Mouse (Mus musculus) stomach, postnatal 0 days (tissue): ENCODE results near the gene Ubald1. TPM values are rescaled to one million over a fixed set of nuclear protein-coding genes. Genes with fewer than 3 reads are reported as not detected.

Experiments
- ATAC-seq: fragments of 200-750 bp; cut with Nextera tagmentation; 2 replicates; pipeline ENCODE4 v1.8.0; 2017; ENCODE audit not compliant: low FRiP score, low TSS enrichment
- DNase-seq: peaks from one replicate; pipeline ENCODE4 v3.0.0-alpha.2; 2016; ENCODE audit warnings: low spot score
- H3K27ac ChIP-seq: fragments of 300-500 bp; sonication (generic); replicated peaks from 2 replicates; pipeline ENCODE4 v1.5.1; 2014; ENCODE audit warnings: mild to moderate bottlenecking, control low read depth
- H3K27me3 ChIP-seq: fragments of 300-500 bp; sonication (generic); 2 replicates; pipeline ENCODE4 v1.6.1; 2014; ENCODE audit warnings: low read length; ENCODE audit not compliant: control insufficient read depth, insufficient read depth
- H3K36me3 ChIP-seq: fragments of 300-500 bp; sonication (generic); 2 replicates; pipeline ENCODE4 v1.6.1; 2014; ENCODE audit warnings: low read length, mixed read lengths; ENCODE audit not compliant: control insufficient read depth, insufficient read depth
- H3K4me1 ChIP-seq: fragments of 300-500 bp; sonication (generic); replicated peaks from 2 replicates; pipeline ENCODE4 v1.6.1; 2014; ENCODE audit warnings: antibody characterized with exemption; ENCODE audit not compliant: control insufficient read depth, insufficient read depth
- H3K4me2 ChIP-seq: fragments of 300-500 bp; sonication (generic); replicated peaks from 2 replicates; pipeline ENCODE4 v1.6.1; 2014; ENCODE audit warnings: low read depth, mild to moderate bottlenecking, control low read depth, moderate library complexity
- H3K4me3 ChIP-seq: fragments of 300-500 bp; sonication (generic); 2 replicates; pipeline ENCODE4 v1.5.1; 2014; ENCODE audit warnings: low read depth, low read length, control low read depth
- H3K9ac ChIP-seq: fragments of 300-500 bp; sonication (generic); 2 replicates; pipeline ENCODE4 v1.6.1; 2014; ENCODE audit warnings: mild to moderate bottlenecking, low read length, control low read depth, mixed read lengths
- H3K9me3 ChIP-seq: fragments of 300-500 bp; sonication (generic); 2 replicates; pipeline ENCODE4 v1.6.1; 2016; ENCODE audit warnings: low read length; ENCODE audit not compliant: control insufficient read depth
- CTCF ChIP-seq: IDR thresholded peaks from 2 replicates; pipeline ENCODE4 v1.5.1; 2016; ENCODE audit warnings: antibody characterized with exemption, low read depth, mild to moderate bottlenecking, moderate library complexity
- EP300 ChIP-seq: optimal IDR thresholded peaks from 2 replicates; pipeline ENCODE3; 2016; ENCODE audit warnings: antibody characterized with exemption
- WGBS: fragments of 180-500 bp; shearing (Covaris S2); extraction: QIAGEN DNeasy Blood & Tissue Kit; methylation state at CpG from one replicate; pipeline ENCODE4 v1.1.7; 2014; 5-methylcytosine and 5-hydroxymethylcytosine counted together
- polyA plus RNA-seq: library from polyadenylated mRNA; unstranded; fragments of >200 nt; fragmentation: Nextera tagmentation; extraction: Ambion mirVana; gene quantifications from 2 replicates; pipeline ENCODE4 v1.2.1, GENCODE M21; 2015

Gene Ubald1
- polyA plus RNA-seq, 1 experiment from 2014 or later: 32.1 TPM

DNA sequence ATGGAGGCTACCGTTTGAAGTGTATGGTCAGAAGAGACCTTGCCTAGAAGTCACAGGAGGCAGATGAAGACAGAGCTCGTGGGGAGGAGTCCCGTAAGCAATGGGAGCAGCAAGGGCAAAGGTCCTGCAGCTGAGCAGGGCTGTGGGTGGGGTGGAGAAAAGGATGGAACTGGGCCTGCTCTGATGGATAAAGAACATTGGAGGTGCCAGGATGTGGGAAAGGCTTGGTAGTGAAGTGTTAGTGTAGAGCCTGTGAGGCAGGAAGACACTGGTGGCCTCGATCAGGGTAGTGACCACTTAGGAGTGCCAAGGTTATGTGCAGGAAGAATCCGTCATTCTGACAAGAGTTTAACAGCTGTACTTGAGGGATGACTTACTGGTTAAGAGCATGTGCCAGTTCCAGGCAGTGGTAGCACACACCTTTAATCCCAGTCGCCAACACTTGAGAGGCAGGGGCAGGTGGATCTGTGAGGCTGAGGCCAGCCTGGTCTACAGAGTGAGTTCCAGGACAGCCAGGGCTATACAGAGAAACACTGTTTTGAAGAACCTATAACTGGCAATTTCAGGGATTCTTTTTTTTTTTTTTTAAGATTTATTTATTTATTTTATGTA, 23.5 kb upstream of the Ubald1 start:
- no peaks in the 10 kb centered on the region for H3K4me1 ChIP-seq
- H3K9me3 ChIP-seq: no peaks in the 10 kb centered on the region
- H3K27me3 ChIP-seq: no peaks in the 10 kb centered on the region
- H3K36me3 ChIP-seq: 0 out of 2 replicates have a peak, but pooled peaks cover 3% of the 10 kb centered on the region
- ATAC-seq (no peak), DNase-seq (no peak)
- no peak overlapping the region for H3K4me2 ChIP-seq
- 56% methylated on average over 6 of the region's 6 CpGs for whole genome bisulfite sequencing
- no peak overlapping the region for H3K9ac ChIP-seq
- TF ChIP-seq CTCF: no peak
- no peak for TF ChIP-seq EP300
- H3K27ac ChIP-seq: no peak overlapping the region
- H3K4me3 ChIP-seq: no peak overlapping the region

DNA sequence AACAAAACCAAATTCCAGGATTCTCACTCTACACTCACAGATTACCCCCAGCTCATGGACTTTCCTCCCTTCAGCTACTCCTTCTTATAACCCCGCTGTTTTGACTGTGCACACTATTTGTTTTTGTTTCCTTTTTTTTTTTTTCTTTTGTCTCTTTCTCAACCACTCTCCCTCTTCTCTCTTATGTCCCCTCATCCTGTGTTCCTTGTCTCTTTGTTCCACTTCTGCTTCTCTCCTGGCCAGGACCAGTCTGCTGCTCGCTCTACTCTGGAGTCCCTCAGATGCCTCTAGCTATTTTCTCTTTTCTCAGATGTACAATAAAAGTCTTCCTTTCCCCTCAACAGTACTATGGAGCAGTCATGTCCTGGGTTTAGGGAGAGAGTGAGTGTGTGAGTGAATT, 22.3 kb upstream of the Ubald1 start:
- ATAC-seq (no peak), DNase-seq (no peak)
- Histone ChIP-seq H3K27ac (no peak overlapping the region), H3K4me3 (no peak overlapping the region), H3K4me1 (no peaks in the 10 kb centered on the region), H3K9me3 (no peaks in the 10 kb centered on the region), H3K27me3 (no peaks in the 10 kb centered on the region), H3K4me2 (no peak overlapping the region), H3K36me3 (0 out of 2 replicates have a peak, but pooled peaks cover 1% of the 10 kb centered on the region), H3K9ac (no peak overlapping the region)
- 86% methylated on average over 2 of the region's 2 CpGs for WGBS
- TF ChIP-seq EP300 (no peak), CTCF (no peak)

DNA sequence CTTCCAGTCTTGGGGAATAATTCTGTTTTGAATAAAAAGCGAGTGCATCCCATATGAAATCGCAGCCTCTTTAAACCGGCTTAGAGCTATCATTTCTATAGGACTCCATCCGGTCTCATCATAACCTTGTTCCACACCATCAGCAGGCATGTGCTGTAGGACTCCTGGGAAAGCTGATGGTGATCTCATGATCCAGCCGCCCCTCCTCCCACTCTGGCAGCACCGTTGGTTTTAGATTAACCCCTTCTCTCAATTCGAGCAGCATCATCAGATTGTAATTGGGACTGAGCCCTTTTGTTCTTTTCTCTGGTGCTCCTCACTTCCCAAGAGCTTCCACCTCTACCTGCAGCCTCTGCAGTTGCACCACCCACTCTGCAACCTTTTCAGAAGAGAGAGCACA, 21.1 kb upstream of the Ubald1 start:
- WGBS: 62% methylated on average over 7 of the region's 7 CpGs
- no peaks in the 10 kb centered on the region for H3K9me3 ChIP-seq
- no peak for ATAC-seq

DNA sequence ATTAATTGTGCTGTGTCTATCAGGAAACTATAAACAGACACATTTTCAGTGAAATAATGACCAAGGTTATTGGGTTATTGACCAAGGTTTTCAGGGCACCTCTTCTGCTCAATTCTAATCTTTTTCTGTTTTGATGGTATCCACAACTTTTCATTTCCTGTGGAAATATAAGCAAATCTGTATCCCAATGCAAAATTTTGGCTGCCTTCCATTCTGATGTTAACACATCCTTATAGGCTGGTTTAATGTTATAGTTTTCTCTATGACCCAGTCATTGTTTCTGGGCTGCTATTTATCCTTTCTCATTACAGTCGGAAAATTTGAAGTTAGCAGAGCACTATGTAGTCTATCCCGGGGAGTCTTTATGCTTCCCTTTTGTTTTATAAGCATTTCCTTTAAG, 19.6 kb upstream of the Ubald1 start:
- WGBS: 52% methylated on average over 2 of the region's 2 CpGs
- no peak overlapping the region for H3K27ac ChIP-seq
- TF ChIP-seq EP300 (no peak), CTCF (no peak)

More for the DNA sequence above, 21.1 kb upstream of the Ubald1 start:
- no peaks in the 10 kb centered on the region for H3K36me3 ChIP-seq
- no peak overlapping the region for H3K4me2 ChIP-seq
- no peaks in the 10 kb centered on the region for H3K27me3 ChIP-seq
- H3K27ac ChIP-seq: no peak overlapping the region
- no peak for TF ChIP-seq EP300
- TF ChIP-seq CTCF: no peak
- H3K9ac ChIP-seq: no peak overlapping the region
- no peaks in the 10 kb centered on the region for H3K4me1 ChIP-seq
- DNase-seq: no peak
- no peak overlapping the region for H3K4me3 ChIP-seq

DNA sequence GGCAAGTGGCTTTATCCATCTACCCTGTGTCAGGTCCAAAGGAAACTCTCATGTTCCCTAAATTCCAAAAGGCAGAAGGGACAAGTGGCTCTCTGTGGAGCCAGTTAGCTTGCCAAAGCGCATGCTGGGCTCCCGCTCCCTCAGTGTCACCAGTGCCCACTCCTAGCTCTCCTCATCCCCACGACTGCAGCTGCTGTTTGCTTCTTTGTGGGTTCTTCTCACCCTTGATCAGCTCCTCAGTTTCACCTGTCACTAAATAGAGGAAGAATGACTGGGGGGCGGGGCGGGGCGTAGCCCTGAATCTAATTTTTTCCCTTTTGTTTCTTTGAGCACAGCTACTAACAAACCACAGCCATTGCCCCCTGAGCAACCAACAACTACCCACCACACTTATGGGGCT, 18.8 kb upstream of the Ubald1 start:
- TF ChIP-seq CTCF: no peak
- no peak for TF ChIP-seq EP300
- no peak overlapping the region for H3K27ac ChIP-seq
- H3K4me2 ChIP-seq: no peak overlapping the region
- no peaks in the 10 kb centered on the region for H3K4me1 ChIP-seq
- H3K4me3 ChIP-seq: no peak overlapping the region
- no peaks in the 10 kb centered on the region for H3K9me3 ChIP-seq
- H3K27me3 ChIP-seq: no peaks in the 10 kb centered on the region
- no peaks in the 10 kb centered on the region for H3K36me3 ChIP-seq
- ATAC-seq: no peak
- WGBS: 87% methylated on average over 6 of the region's 6 CpGs
- H3K9ac ChIP-seq: no peak overlapping the region
- DNase-seq: no peak

More for the DNA sequence above, 19.6 kb upstream of the Ubald1 start:
- no peak overlapping the region for H3K4me3 ChIP-seq
- DNase-seq (no peak), ATAC-seq (no peak)
- H3K4me2 ChIP-seq: no peak overlapping the region
- H3K9ac ChIP-seq: no peak overlapping the region
- H3K9me3 ChIP-seq: no peaks in the 10 kb centered on the region
- H3K36me3 ChIP-seq: no peaks in the 10 kb centered on the region
- no peaks in the 10 kb centered on the region for H3K27me3 ChIP-seq
- no peaks in the 10 kb centered on the region for H3K4me1 ChIP-seq

DNA sequence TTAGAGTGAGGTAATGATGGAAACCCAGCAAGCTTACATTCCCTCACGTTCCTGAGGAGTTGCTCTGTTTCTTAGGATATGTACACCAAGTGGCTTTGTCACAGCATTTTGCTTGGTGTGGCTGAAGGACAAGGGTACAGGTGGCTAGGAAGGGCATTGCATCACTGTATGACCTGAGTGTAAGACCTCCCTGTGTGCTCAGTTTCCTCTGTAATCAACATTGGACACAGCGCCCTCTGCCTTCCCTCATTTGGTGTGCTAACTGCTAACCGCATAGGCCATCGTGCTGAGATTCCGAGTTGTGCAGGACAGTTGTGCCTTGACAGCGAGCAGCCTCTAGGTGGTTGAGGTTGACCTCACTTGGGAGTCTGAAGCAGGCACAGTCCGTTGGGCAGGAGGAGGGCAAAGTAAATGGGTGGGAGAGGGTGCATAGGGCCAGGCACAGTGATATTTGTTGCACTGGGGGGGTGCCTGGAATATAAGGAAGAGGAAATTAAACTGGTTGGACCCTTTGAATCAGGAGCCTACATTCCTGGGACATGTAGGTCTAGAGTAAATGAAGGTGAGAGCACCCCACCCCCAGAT, 17.1 kb upstream of the Ubald1 start:
- TF ChIP-seq CTCF: peak; percentile 37; the same call in 1 of the 2 replicates
- TF ChIP-seq EP300: no peak
- H3K9me3 ChIP-seq: no peaks in the 10 kb centered on the region
- no peak overlapping the region for H3K4me3 ChIP-seq
- ATAC-seq: no peak; the same call in 1 of the 2 replicates
- WGBS: 66% methylated on average over 7 of the region's 7 CpGs
- H3K4me1 ChIP-seq: no peaks in the 10 kb centered on the region
- no peak overlapping the region for H3K4me2 ChIP-seq
- H3K27me3 ChIP-seq: no peaks in the 10 kb centered on the region
- no peak overlapping the region for H3K9ac ChIP-seq
- no peak for DNase-seq
- H3K36me3 ChIP-seq: no peaks in the 10 kb centered on the region
- no peak overlapping the region for H3K27ac ChIP-seq
